Mouse (Mus musculus): Measurements from ENCODE around the gene Tmcc2.

GRCm38 (mm10) chr1:132385266-132385665, 5.8 kb downstream of the Tmcc2 start:
- no peak for TF ChIP-seq EP300 (IDR thresholded peaks at IDR 0.05; ENCODE audit: low read depth)
- no peak for TF ChIP-seq CTCF (IDR thresholded peaks at IDR 0.05; ENCODE audit: low read depth)
